Mouse (Mus musculus) left cerebral cortex, postnatal 14 days (tissue): ENCODE results near the gene Vwa3a. TPM values are rescaled to one million over a fixed set of nuclear protein-coding genes. Genes with fewer than 3 reads are reported as not detected.

Experiments used
- DNase-seq, 2 experiments: peaks; one replicate each; pipeline ENCODE4 v3.0.0; 2021 to 2022; ENCODE audit warnings: low spot score in 2 of 2, mixed read lengths in 1 of 2
- intact Hi-C: fragments of 180-260 bp; cut with DNase I; formaldehyde crosslinking; loops from one replicate; pipeline ENCODE4 v1.15.1; 2025
- total RNA-seq, 2 experiments: library from RNA; stranded (reverse); gene quantifications; 2 replicates each; pipeline ENCODE4 v1.2.3; 2021

The Vwa3a gene
- total RNA-seq, 2 experiments from 2014 or later: 14.1 to 20.5 TPM

- DNase-seq: peak in 1 of 2 experiments; percentile 27
- intact Hi-C loops: no loop called here
These were observed 87.3 kb downstream of the Vwa3a start for GRCm38 (mm10) chr7:120826408-120826807.

- peak in 1 of 2 experiments; percentile 55 for DNase-seq
- intact Hi-C loops: loop anchor here (10.0 kb wide), 2 partner anchors 204 to 294 kb away; partner anchors contain the start of gene Mettl9
These were observed 91.6 kb downstream of the Vwa3a start for GRCm38 (mm10) chr7:120830431-120831381.

GRCm38 (mm10) chr7:120834426-120834825 lies 95.3 kb downstream of the Vwa3a start:
- no peak for DNase-seq
- intact Hi-C loops: loop anchor here (10.0 kb wide), 2 partner anchors 200 to 290 kb away; partner anchors contain the start of gene Mettl9

- DNase-seq: peak in 1 of 2 experiments; percentile 72
- intact Hi-C loops: loop anchor here (1.0 to 10.0 kb wide), 3 partner anchors 82 to 290 kb away; partner anchors contain the start of genes Mettl9 and Polr3e
These were observed 95.8 kb downstream of the Vwa3a start for GRCm38 (mm10) chr7:120834863-120835372.

- peak; percentile 95 to 99 for DNase-seq
- intact Hi-C loops: loop anchor here (1.0 to 10.0 kb wide), 3 partner anchors 82 to 289 kb away; partner anchors contain the start of genes Mettl9 and Polr3e
These were observed 96.6 kb downstream of the Vwa3a start for GRCm38 (mm10) chr7:120835449-120836359.

GRCm38 (mm10) chr7:120836361-120836760 lies 97.2 kb downstream of the Vwa3a start:
- intact Hi-C loops: loop anchor here (10.0 kb wide), 2 partner anchors 198 to 288 kb away; partner anchors contain the start of gene Mettl9
- DNase-seq: no peak

GRCm38 (mm10) chr7:120838436-120839160 lies 99.5 kb downstream of the Vwa3a start:
- intact Hi-C loops: loop anchor here (10.0 kb wide), 2 partner anchors 196 to 286 kb away; partner anchors contain the start of gene Mettl9
- no peak for DNase-seq

- DNase-seq: no peak
- intact Hi-C loops: loop anchor here (5.0 to 10.0 kb wide), 3 partner anchors 38 to 285 kb away; partner anchors contain the start of gene Mettl9
These were observed 100.7 kb downstream of the Vwa3a start for GRCm38 (mm10) chr7:120839786-120840185.

GRCm38 (mm10) chr7:120842345-120843036 lies 103.4 kb downstream of the Vwa3a start, which contains the start of gene Eef2k:
Eef2k (plus strand) TSS chr7:120842831.
- peak; percentile 82 to 87 for DNase-seq
- intact Hi-C loops: loop anchor here (2.0 to 5.0 kb wide), 2 partner anchors 35 to 74 kb away; partner anchors contain the start of gene Polr3e

GRCm38 (mm10) chr7:120843037-120843621 lies 104.0 kb downstream of the Vwa3a start:
- DNase-seq: peak; percentile 86 to 96
- intact Hi-C loops: loop anchor here (2.0 to 5.0 kb wide), 2 partner anchors 34 to 74 kb away; partner anchors contain the start of gene Polr3e

GRCm38 (mm10) chr7:120843852-120844435 lies 104.8 kb downstream of the Vwa3a start:
- DNase-seq: no peak
- intact Hi-C loops: loop anchor here (2.0 to 5.0 kb wide), 2 partner anchors 33 to 73 kb away; partner anchors contain the start of gene Polr3e

GRCm38 (mm10) chr7:120844689-120845088 lies 105.6 kb downstream of the Vwa3a start:
- intact Hi-C loops: loop anchor here (5.0 kb wide), 1 partner anchor 33 kb away; no protein-coding TSS in a partner anchor
- DNase-seq: no peak

GRCm38 (mm10) chr7:120848831-120849512 lies 109.9 kb downstream of the Vwa3a start:
- intact Hi-C loops: no loop called here
- no peak for DNase-seq

- intact Hi-C loops: no loop called here
- no peak for DNase-seq
These were observed 111.0 kb downstream of the Vwa3a start for GRCm38 (mm10) chr7:120850165-120850564.
